ENCODE assay signal across 20 mouse cellular contexts in genomic region chr4:32204819-32205218, GRCm38 (mm10). TPM values are rescaled to one million over a fixed set of nuclear protein-coding genes. Genes with fewer than 3 reads are reported as not detected.
DNase-seq lines count a peak whose midpoint lies in the region; ATAC-seq lines count a peak whose summit lies in the region.
"Had no signal": no experiment of that assay in that cellular context is flagged by ENCODE, and none has a peak within 500 bp of the region (broad histone marks: within the 10 kb centered on the region; RNA-seq: fewer than 3 reads in every experiment).

No protein-coding gene starts in this region.

- H3K27ac ChIP-seq in liver, embryonic 12.5 days: no peak overlapping the region
- H3K27ac ChIP-seq in liver, embryonic 16.5 days (ENCODE audit: low read length): no peak overlapping the region
- no peak overlapping the region for H3K27ac ChIP-seq in kidney, embryonic 14.5 days (ENCODE audit: low read depth, low read length)
- H3K27ac ChIP-seq: embryonic facial prominence, embryonic 12.5 days; forebrain, embryonic 15.5 days; heart, adult 2 months; heart, embryonic 15.5 days; hindbrain, embryonic 13.5 days; hindbrain, postnatal 0 days had no signal

- no peak overlapping the region for H3K4me3 ChIP-seq in liver, embryonic 12.5 days
- no peak overlapping the region for H3K4me3 ChIP-seq in liver, embryonic 16.5 days (ENCODE audit: low read depth, low read length)
- H3K4me3 ChIP-seq in kidney, embryonic 14.5 days (ENCODE audit: low read length): no peak overlapping the region
- H3K4me3 ChIP-seq: embryonic facial prominence, embryonic 12.5 days; forebrain, embryonic 15.5 days; heart, adult 2 months; heart, embryonic 15.5 days; hindbrain, embryonic 13.5 days had no signal

- 0 out of 2 replicates have a peak, but pooled peaks have one; percentile 60 for ATAC-seq in liver, embryonic 12.5 days
- peak; percentile 44; the same call in 1 of the 2 replicates for ATAC-seq in liver, embryonic 16.5 days (ENCODE audit: low read depth)
- no peak for ATAC-seq in kidney, embryonic 14.5 days (ENCODE audit: low FRiP score, low TSS enrichment)
- ATAC-seq: forebrain, embryonic 15.5 days; hindbrain, postnatal 0 days had no signal

- DNase-seq in c-Kit-positive CD71-positive TER-119-negative erythroid progenitor cells, embryonic 14.5 days (ENCODE audit: low read depth): peak; percentile 53
- DNase-seq in Muller cell, postnatal 12 days (ENCODE audit: inconsistent ontology term): no peak
- no peak for DNase-seq in natural killer cell, adult 2 months (ENCODE audit: low spot score in 2 of 2)
- DNase-seq: adrenal gland, postnatal 10 days; cerebellum, adult 2 months; cerebellum, postnatal 10 days; embryo, embryonic 11 days; gastrocnemius, postnatal 14 days; heart, adult 2 months; heart, postnatal 14 days had no signal

- H3K9ac ChIP-seq in liver, embryonic 12.5 days: no peak overlapping the region
- no peak overlapping the region for H3K9ac ChIP-seq in liver, embryonic 16.5 days (ENCODE audit: low read depth, low read length)
- H3K9ac ChIP-seq in kidney, embryonic 14.5 days (ENCODE audit: low read depth, low read length): no peak overlapping the region
- H3K9ac ChIP-seq: embryonic facial prominence, embryonic 12.5 days; forebrain, embryonic 15.5 days; heart, embryonic 15.5 days; hindbrain, embryonic 13.5 days had no signal

- H3K36me3 ChIP-seq in liver, embryonic 12.5 days: no peaks in the 10 kb centered on the region
- H3K36me3 ChIP-seq in liver, embryonic 16.5 days (ENCODE audit: control insufficient read depth, insufficient read depth): no peaks in the 10 kb centered on the region
- H3K36me3 ChIP-seq in kidney, embryonic 14.5 days (ENCODE audit: control insufficient read depth, insufficient read depth, low read length): no peaks in the 10 kb centered on the region
- H3K36me3 ChIP-seq: embryonic facial prominence, embryonic 12.5 days; forebrain, embryonic 15.5 days; heart, embryonic 15.5 days; hindbrain, embryonic 13.5 days had no signal

- 0 out of 2 replicates have a peak, but pooled peaks cover 3% of the 10 kb centered on the region for H3K27me3 ChIP-seq in liver, embryonic 12.5 days (replicated peaks)
- H3K27me3 ChIP-seq in liver, embryonic 16.5 days (ENCODE audit: control insufficient read depth, insufficient read depth, low read depth, low read length): no peaks in the 10 kb centered on the region
- no peaks in the 10 kb centered on the region for H3K27me3 ChIP-seq in kidney, embryonic 14.5 days (ENCODE audit: control insufficient read depth, insufficient read depth, low read length)
- H3K27me3 ChIP-seq: CH12.LX; embryonic facial prominence, embryonic 12.5 days; forebrain, embryonic 15.5 days; heart, embryonic 15.5 days; hindbrain, embryonic 13.5 days had no signal

- H3K4me2 ChIP-seq in liver, embryonic 12.5 days: peak overlapping the region; percentile 4
- no peak overlapping the region for H3K4me2 ChIP-seq in liver, embryonic 16.5 days (ENCODE audit: low read depth, low read length)
- no peak overlapping the region for H3K4me2 ChIP-seq in kidney, embryonic 14.5 days (replicated peaks; ENCODE audit: low read depth, low read length)
- H3K4me2 ChIP-seq: embryonic facial prominence, embryonic 12.5 days; forebrain, embryonic 15.5 days; heart, embryonic 11.5 days; heart, embryonic 15.5 days; hindbrain, embryonic 13.5 days had no signal

- 26% methylated on average over 4 of the region's 4 CpGs for WGBS in liver, embryonic 12.5 days (ENCODE audit: insufficient replicate concordance)
- 23% methylated on average over 4 of the region's 4 CpGs for WGBS in liver, embryonic 16.5 days (ENCODE audit: insufficient replicate concordance)
- WGBS in kidney, embryonic 14.5 days: 91% methylated on average over 4 of the region's 4 CpGs

- no peaks in the 10 kb centered on the region for H3K9me3 ChIP-seq in liver, embryonic 12.5 days (replicated peaks)
- no peaks in the 10 kb centered on the region for H3K9me3 ChIP-seq in liver, embryonic 16.5 days (replicated peaks; ENCODE audit: control insufficient read depth, low read length)
- no peaks in the 10 kb centered on the region for H3K9me3 ChIP-seq in kidney, embryonic 14.5 days (ENCODE audit: control insufficient read depth, low read length)
- H3K9me3 ChIP-seq: forebrain, embryonic 15.5 days; heart, embryonic 15.5 days; hindbrain, embryonic 13.5 days had no signal

- peaks cover 36% of the 10 kb centered on the region for H3K4me1 ChIP-seq in liver, embryonic 12.5 days
- H3K4me1 ChIP-seq in liver, embryonic 16.5 days (ENCODE audit: control insufficient read depth, low read depth, low read length): peaks cover 27% of the 10 kb centered on the region
- H3K4me1 ChIP-seq in kidney, embryonic 14.5 days (ENCODE audit: control insufficient read depth, insufficient read depth, low read length): no peaks in the 10 kb centered on the region
- H3K4me1 ChIP-seq: embryonic facial prominence, embryonic 12.5 days; hindbrain, embryonic 13.5 days had no signal

RNA-seq across cellular contexts. Expression of gene Bach2, which starts 33.8 kb away (rescaled TPM):
- polyA plus RNA-seq in liver, embryonic 12.5 days (2016; fragmentation: Nextera tagmentation; extraction: Ambion mirVana): 1.1 and 1.8 TPM in 2 replicates
- 1.4 and 1.5 TPM in 2 replicates for polyA plus RNA-seq in liver, embryonic 16.5 days (2015; fragmentation: Nextera tagmentation; extraction: Ambion mirVana)
- polyA plus RNA-seq in kidney, embryonic 14.5 days (2014; fragmentation: Nextera tagmentation; extraction: Ambion mirVana): 9.7 and 13.3 TPM in 2 replicates
